Comparison of ENCODE assay signal across 18 mouse cellular contexts in genomic region chr2:158157654-158158053, GRCm38 (mm10).
"Had no signal": no experiment of that assay in that cellular context is flagged by ENCODE, and none has a peak within 500 bp of the region (broad histone marks: within the 10 kb centered on the region; RNA-seq: fewer than 3 reads in every experiment).

No protein-coding gene starts in this region.

- H3K4me3 ChIP-seq: liver, embryonic 13.5 days; liver, embryonic 15.5 days; lung, embryonic 15.5 days; megakaryocyte, embryonic 14.5 days; midbrain, embryonic 15.5 days; neural tube, embryonic 12.5 days; stomach, embryonic 15.5 days had no signal

- ATAC-seq: liver, postnatal 0 days; lung, postnatal 0 days; midbrain, embryonic 15.5 days had no signal

- DNase-seq: liver, embryonic 13.5 days; liver, postnatal 0 days; lung, adult 2 months; lung, postnatal 14 days; lung, postnatal 36 days; right cerebral cortex, postnatal 14 days; thymus, adult 18-20 months; thymus, postnatal 14 days; thymus, postnatal 36 days had no signal

- H3K9me3 ChIP-seq: liver, embryonic 13.5 days; liver, embryonic 15.5 days; lung, embryonic 15.5 days; midbrain, embryonic 15.5 days; neural tube, embryonic 12.5 days; stomach, embryonic 15.5 days had no signal

- H3K36me3 ChIP-seq: liver, embryonic 13.5 days; liver, embryonic 15.5 days; lung, embryonic 15.5 days; midbrain, embryonic 15.5 days; neural tube, embryonic 12.5 days; stomach, embryonic 15.5 days had no signal

- H3K27ac ChIP-seq: liver, embryonic 13.5 days; liver, embryonic 15.5 days; lung, embryonic 15.5 days; macrophage; midbrain, embryonic 15.5 days; neural tube, embryonic 12.5 days; stomach, embryonic 15.5 days; stomach, postnatal 0 days had no signal

- H3K27me3 ChIP-seq: liver, embryonic 13.5 days; liver, embryonic 15.5 days; lung, embryonic 15.5 days; midbrain, embryonic 15.5 days; neural tube, embryonic 12.5 days; stomach, embryonic 15.5 days had no signal

- H3K9ac ChIP-seq: liver, embryonic 13.5 days; liver, embryonic 15.5 days; liver, postnatal 0 days; lung, embryonic 15.5 days; midbrain, embryonic 15.5 days; neural tube, embryonic 12.5 days; stomach, embryonic 15.5 days had no signal

- H3K4me2 ChIP-seq: liver, embryonic 13.5 days; liver, embryonic 15.5 days; lung, embryonic 15.5 days; midbrain, embryonic 15.5 days; neural tube, embryonic 12.5 days; stomach, embryonic 15.5 days had no signal
